Mouse (Mus musculus) cerebellum, adult 2 months (tissue): ENCODE data around the gene Irf2bpl. TPM values are rescaled to one million over a fixed set of nuclear protein-coding genes. Genes with fewer than 3 reads are reported as not detected.
A peak's percentile ranks its signal among the peaks of the same experiment; 100 is the strongest.

Experiments used
- DNase-seq, 2 experiments: peaks; one replicate each; pipeline ENCODE4 v3.0.0; 2021
- H3K27ac ChIP-seq: fragments of 200-500 bp; 2 replicates; pipeline ENCODE4 v1.5.1; 2012; ENCODE audit warnings: low read length, control low read depth, inconsistent platforms; ENCODE audit not compliant: insufficient read depth
- H3K27me3 ChIP-seq: fragments of 200-500 bp; 2 replicates; pipeline ENCODE4 v1.6.1; 2012; ENCODE audit warnings: inconsistent platforms, mild to moderate bottlenecking, low read length, moderate library complexity; ENCODE audit not compliant: control insufficient read depth, insufficient read depth
- H3K4me1 ChIP-seq: fragments of 200-500 bp; 2 replicates; pipeline ENCODE4 v1.6.1; 2011; ENCODE audit warnings: low read length; ENCODE audit not compliant: control insufficient read depth, insufficient read depth
- H3K4me3 ChIP-seq: fragments of 200-500 bp; replicated peaks from 2 replicates; pipeline ENCODE3; 2011; ENCODE audit warnings: mild to moderate bottlenecking, low read depth, low read length, control low read depth; ENCODE audit not compliant: insufficient read depth
- CTCF ChIP-seq: fragments of 200-500 bp; IDR thresholded peaks from 2 replicates; pipeline ENCODE4 v1.5.1; 2011; ENCODE audit warnings: low read depth, mild to moderate bottlenecking, control low read depth, low read length, moderate library complexity, borderline replicate concordance; ENCODE audit not compliant: insufficient read depth
- POLR2A ChIP-seq: fragments of 200-500 bp; IDR thresholded peaks from 2 replicates; pipeline ENCODE4 v1.6.1; 2011; ENCODE audit warnings: low read length, control low read depth, borderline replicate concordance; ENCODE audit not compliant: insufficient read depth
- WGBS: fragments of 180-500 bp; shearing (Covaris S2); methylation state at CpG from one replicate; pipeline ENCODE4 v1.1.7; 2018; 5-methylcytosine and 5-hydroxymethylcytosine counted together
- polyA plus RNA-seq: library from polyadenylated mRNA; depleted of rRNA; stranded (reverse); fragments of >200 nt; gene quantifications from 2 replicates; pipeline ENCODE4 v1.2.3, GENCODE M21; 2012; rRNA removed

Irf2bpl gene
- polyA plus RNA-seq, 1 experiment: 48.6 TPM

DNA sequence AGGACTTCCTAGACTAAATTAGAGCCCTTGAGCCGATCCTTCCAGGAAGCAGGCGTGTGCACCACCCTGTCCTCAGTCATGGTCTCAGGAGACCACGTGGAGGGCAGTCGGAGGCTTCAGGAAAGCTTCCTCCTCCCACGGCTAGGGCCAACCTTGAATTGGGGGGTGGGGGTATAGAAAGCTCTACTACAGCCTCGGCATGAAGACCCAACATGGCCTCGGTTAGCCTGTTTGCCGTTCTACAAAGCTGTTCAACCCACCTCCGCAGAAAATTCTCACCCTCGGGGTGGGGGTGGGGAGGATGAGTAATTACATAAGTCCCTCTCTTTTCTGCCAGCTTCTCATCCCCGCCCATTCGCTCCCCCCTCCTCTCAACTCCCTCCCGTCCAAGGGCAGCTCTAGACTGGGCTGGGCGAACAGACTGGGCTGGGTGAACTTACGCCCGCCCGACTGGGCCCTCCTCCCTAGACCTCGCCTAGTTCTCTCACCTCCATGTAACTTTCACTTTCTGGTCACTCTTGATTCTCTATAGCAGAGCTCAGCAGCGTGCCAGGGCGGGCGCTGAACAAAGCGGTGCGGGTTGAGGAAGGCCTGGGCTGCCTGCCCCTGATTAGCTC is 48.1 kb downstream of the Irf2bpl start:
- WGBS: 61% methylated on average over 23 of the region's 23 CpGs
- peak in 1 of 2 experiments; percentile 50 for DNase-seq
- TF ChIP-seq CTCF (no peak), POLR2A (no peak)
- Histone ChIP-seq H3K27me3 (no peaks in the 10 kb centered on the region), H3K27ac (no peak overlapping the region), H3K4me1 (peaks cover 28% of the 10 kb centered on the region), H3K4me3 (no peak overlapping the region)

DNA sequence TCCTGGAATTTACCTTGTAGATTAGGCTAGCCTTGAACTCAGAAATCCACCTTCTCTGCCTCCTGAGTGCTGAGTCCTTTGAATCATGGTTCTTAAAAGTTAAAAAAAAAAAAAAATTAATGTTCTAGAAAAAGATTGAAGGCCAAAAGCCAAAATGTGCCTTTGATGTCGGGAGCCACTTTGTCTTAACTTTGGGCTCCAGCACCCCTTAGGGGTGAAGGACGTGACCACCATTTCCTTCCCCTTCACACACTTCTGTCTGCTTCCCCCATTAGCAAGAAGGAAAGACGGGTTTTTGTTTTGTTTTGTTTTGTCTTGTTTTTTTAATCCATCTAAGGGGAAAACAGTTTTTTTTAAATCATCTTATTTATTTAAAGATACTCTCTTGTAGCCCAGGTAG is 48.7 kb downstream of the Irf2bpl start:
- no peak overlapping the region for H3K4me3 ChIP-seq
- no peak for TF ChIP-seq POLR2A
- no peak for TF ChIP-seq CTCF
- no peak overlapping the region for H3K27ac ChIP-seq
- WGBS: 93% methylated on average over 3 of the region's 3 CpGs
- no peaks in the 10 kb centered on the region for H3K27me3 ChIP-seq
- DNase-seq: no peak
- peaks cover 28% of the 10 kb centered on the region for H3K4me1 ChIP-seq

DNA sequence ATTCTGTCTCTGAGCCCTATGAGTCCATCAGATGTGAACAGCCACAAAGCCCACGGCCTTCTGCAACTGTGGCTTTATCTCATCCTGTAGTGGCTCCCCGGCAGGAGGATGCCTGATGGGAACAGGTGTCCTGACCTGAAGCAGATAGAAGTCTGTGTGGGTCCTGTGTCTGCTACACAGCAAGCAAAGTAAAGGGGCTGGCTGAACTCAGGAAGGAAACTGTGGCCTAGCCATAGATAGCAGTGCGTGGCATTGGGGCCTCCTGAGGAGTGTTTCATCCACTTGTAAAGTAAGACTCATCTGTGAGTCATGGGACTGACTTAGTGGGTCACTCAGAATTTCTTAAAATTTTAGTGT is 50.2 kb downstream of the Irf2bpl start:
- Histone ChIP-seq H3K27ac (no peak overlapping the region), H3K27me3 (no peaks in the 10 kb centered on the region), H3K4me1 (peaks cover 28% of the 10 kb centered on the region), H3K4me3 (no peak overlapping the region)
- DNase-seq: no peak
- TF ChIP-seq POLR2A (no peak), CTCF (no peak)
- 92% methylated on average over 3 of the region's 3 CpGs for WGBS

DNA sequence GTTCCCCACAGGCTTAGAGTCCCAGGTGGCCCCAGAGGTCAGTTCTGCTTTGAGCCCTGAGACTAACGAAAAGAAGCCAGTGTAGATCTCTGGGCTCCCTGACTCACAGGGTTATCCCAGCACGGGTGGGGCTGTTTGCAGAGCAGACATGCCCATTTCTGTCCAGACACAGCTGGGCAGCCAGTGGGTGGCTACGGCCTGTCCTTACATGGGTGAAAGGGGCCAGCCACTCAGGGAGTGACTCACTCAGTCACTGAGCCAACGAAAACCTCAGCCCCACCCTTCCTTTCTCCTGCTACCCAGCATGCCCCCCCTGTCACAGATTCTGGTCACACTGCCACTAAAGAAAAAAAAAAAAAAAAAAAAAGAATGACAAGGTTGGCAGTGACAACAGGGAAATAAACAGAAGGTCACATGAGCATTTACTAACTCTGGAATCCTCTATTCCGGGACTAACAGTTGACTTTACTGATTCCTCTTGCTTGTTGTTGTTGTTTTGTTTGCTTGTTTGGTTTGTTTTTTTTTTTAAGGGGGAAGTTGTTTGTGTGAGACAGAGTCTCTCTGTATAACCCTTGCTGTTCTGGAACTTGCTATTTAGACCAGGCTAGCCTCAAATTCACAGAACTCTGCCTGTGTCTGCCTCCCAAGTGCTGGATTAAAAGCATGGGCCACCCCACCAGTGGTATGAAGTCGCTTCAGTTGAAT is 50.7 kb downstream of the Irf2bpl start:
- DNase-seq: peak in 1 of 2 experiments; percentile 59
- Histone ChIP-seq H3K4me3 (no peak overlapping the region), H3K4me1 (peaks cover 28% of the 10 kb centered on the region), H3K27ac (no peak overlapping the region), H3K27me3 (no peaks in the 10 kb centered on the region)
- WGBS: 46% methylated on average over 6 of the region's 6 CpGs
- TF ChIP-seq CTCF (no peak), POLR2A (no peak)

DNA sequence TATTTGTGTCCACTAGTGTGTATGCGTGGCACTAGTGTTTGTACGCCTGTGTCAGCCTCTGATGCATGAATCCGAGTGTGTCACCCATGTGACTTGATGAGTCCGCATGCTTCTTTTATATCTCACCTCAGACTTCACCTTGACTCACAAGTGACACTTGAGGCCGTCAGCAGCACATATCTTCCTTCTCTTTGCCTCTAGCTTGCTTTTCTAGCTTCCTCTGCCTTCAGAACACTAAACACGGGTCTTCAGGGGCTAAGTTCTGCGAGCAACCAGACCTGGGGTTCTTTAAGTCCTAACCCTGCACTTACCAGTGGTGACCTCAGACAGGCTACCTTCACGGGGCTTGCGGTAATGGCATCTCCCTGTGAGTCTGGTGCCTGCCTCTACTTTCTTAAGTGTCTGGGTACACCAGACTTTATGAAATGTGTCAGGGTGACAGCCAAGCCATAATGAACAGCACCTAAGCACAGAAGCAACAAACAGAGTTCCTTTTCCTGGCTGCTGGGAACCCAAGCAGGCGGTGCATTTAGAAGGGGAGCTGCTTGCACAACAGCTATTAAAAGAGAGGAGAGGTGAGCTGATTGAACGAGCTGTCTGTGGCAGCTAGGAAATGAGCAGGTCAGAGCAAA is 51.9 kb downstream of the Irf2bpl start:
- DNase-seq: no peak
- H3K4me3 ChIP-seq: no peak overlapping the region
- H3K4me1 ChIP-seq: peaks cover 19% of the 10 kb centered on the region
- no peak overlapping the region for H3K27ac ChIP-seq
- TF ChIP-seq CTCF (no peak), POLR2A (no peak)
- WGBS: 84% methylated on average over 11 of the region's 11 CpGs
- H3K27me3 ChIP-seq: no peaks in the 10 kb centered on the region

DNA sequence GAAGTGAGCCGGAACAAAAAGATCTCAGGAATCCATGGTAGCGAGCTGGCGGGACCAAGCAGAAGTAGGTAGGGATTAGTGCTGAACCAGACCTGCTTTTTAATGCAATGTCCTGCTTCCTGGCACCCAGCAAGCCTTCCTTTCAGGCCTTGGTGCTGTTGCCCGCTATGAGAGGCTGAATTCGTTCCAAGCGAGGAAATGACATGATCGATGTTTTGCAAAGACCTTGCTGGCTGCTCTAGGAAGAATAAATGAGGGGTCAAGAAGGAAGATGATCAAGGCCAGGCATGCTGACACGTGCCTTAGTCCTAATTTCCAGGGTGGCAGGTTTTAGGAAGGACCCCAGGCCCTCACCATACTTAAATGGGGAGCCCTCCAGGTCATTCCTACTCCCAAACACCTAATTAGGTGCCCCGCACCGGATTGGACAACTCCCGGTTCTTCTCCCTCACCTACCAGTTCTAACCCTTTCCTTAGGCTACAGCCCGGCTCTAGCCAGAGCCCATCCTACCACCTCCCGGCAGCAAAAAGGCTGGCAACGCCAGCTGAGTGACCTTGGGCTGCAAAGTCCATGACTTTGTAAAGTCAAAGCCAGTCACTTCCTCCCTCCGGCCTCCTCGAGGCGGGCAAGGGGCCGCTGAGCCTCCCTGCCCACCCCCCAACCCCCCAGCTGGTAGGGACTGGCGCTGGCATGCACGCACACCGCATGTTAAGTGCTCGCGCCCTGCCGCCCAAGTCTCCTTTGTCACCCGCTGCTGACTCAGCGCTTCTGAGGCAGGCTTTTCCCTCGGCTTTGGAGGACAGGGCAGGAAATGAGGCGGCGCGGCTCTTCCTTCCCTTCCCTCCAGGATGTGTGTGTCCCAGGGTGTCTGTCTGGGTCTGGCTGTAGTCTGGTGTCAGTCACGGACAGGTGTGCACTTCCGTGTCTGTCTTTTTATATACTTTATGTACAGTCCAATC is 52.7 kb downstream of the Irf2bpl start:
- peak; percentile 54 to 56 for DNase-seq
- Histone ChIP-seq H3K4me3 (no peak overlapping the region), H3K27ac (no peak overlapping the region), H3K27me3 (no peaks in the 10 kb centered on the region), H3K4me1 (peaks cover 19% of the 10 kb centered on the region)
- TF ChIP-seq CTCF (no peak), POLR2A (no peak)
- 34% methylated on average over 32 of the region's 32 CpGs for WGBS

Other genes with a start within 250 kb of the Irf2bpl start
- gene Vash1, start 206.1 kb downstream of the Irf2bpl start, polyA plus RNA-seq: 23.1 and 24.6 TPM in 2 replicates
- gene Angel1, start 158.3 kb downstream of the Irf2bpl start, polyA plus RNA-seq: 23.6 and 23.9 TPM in 2 replicates
- gene Lrrc74a, start 150.4 kb downstream of the Irf2bpl start, polyA plus RNA-seq: not detected in 2 replicates
- 122 and 127 TPM in 2 replicates for gene Cipc, start 62.2 kb upstream of the Irf2bpl start, polyA plus RNA-seq
- gene Zdhhc22, start 105.6 kb upstream of the Irf2bpl start, polyA plus RNA-seq: 28.1 and 29.3 TPM in 2 replicates
- gene Tmem63c, start 136.5 kb upstream of the Irf2bpl start, polyA plus RNA-seq: 55.9 and 71.0 TPM in 2 replicates
- 3.8 and 5.0 TPM in 2 replicates for gene Ngb, start 217.7 kb upstream of the Irf2bpl start, polyA plus RNA-seq